ENCODE assay signal across 8 mouse cellular contexts in genomic region chr1:21271343-21272055, GRCm38 (mm10). TPM values are rescaled to one million over a fixed set of nuclear protein-coding genes. Genes with fewer than 3 reads are reported as not detected.
A peak's percentile ranks its signal among the peaks of the same experiment; 100 is the strongest.
DNase-seq lines count a peak whose midpoint lies in the region; ATAC-seq and TF ChIP-seq lines count a peak whose summit lies in the region.

No protein-coding gene starts in this region.

- in situ Hi-C loops in Patski (cut with MboI; ENCODE audit: low pct_unique_long_range_greater_than_20kb), result no loop called here

- 24% methylated on average over 18 of the region's 18 CpGs for whole genome bisulfite sequencing in hindbrain, embryonic 15.5 days

- H3K36me3 ChIP-seq in hindbrain, embryonic 15.5 days, result no peaks in the 10 kb centered on the region

- H3K4me1 ChIP-seq in hindbrain, embryonic 15.5 days (replicated peaks), result no peaks in the 10 kb centered on the region; the same call in 1 of the 2 replicates

- H3K27ac ChIP-seq in hindbrain, embryonic 15.5 days (replicated peaks), result no peak overlapping the region

- POLR2A ChIA-PET in Patski (lab: Charles Lee), result interaction anchor here (0.6 kb wide), 2 partner anchors 16 to 1405 kb away, joined by 3 to 5 read pairs; no protein-coding TSS in a partner anchor

- H3K9me3 ChIP-seq in hindbrain, embryonic 15.5 days, result no peaks in the 10 kb centered on the region

- peak overlapping the region; percentile 54 for H3K4me2 ChIP-seq in hindbrain, embryonic 15.5 days

- peak overlapping the region; percentile 18 for H3K4me3 ChIP-seq in hindbrain, embryonic 15.5 days

- H3K27me3 ChIP-seq in Patski, result peaks cover 8% of the 10 kb centered on the region
- H3K27me3 ChIP-seq in hindbrain, embryonic 15.5 days, result 0 out of 2 replicates have a peak, but pooled peaks cover 2% of the 10 kb centered on the region

- TF ChIP-seq CTCF in Patski (IDR thresholded peaks at IDR 0.05), result peak; percentile 50

- no peak for DNase-seq in Patski (ENCODE audit: low read depth, low spot score)
- DNase-seq in cerebellum, postnatal 10 days, result peak; percentile 87 to 90
- peak; percentile 75 for DNase-seq in gastrocnemius, adult 18-20 months (ENCODE audit: low spot score)
- peak; percentile 56 to 90 for DNase-seq in layer of hippocampus, postnatal 25 days (ENCODE audit: extremely low spot score in 1 of 2, low spot score in 1 of 2)
- DNase-seq in lung, postnatal 25 days (ENCODE audit: low spot score), result peak; percentile 81
- peak; percentile 83 for DNase-seq in retina, embryonic 14.5 days (ENCODE audit: low spot score)
- peak; percentile 85 for DNase-seq in thymus, postnatal 25 days

- CTCF ChIA-PET in Patski (lab: Charles Lee), result interaction anchor here (0.8 to 1.7 kb wide), 6 partner anchors 26 to 105 kb away, joined by 3 to 8 read pairs (median 3); partner anchors contain the start of gene Tmem14a

- H3K9ac ChIP-seq in hindbrain, embryonic 15.5 days, result no peak overlapping the region

- peak; percentile 44 for ATAC-seq in Patski
- peak; percentile 69 for ATAC-seq in hindbrain, embryonic 15.5 days (ENCODE audit: low FRiP score, low read depth)

RNA-seq across cellular contexts. Expression of gene Gsta3, which starts 31.1 kb away (rescaled TPM):
- 3.4 TPM for polyA plus RNA-seq in Patski (2021)
- total RNA-seq in gastrocnemius, adult 18-20 months (2021), result 1 to 10 TPM in 1 of 2 experiments, under 1 TPM in 1; 0.55 to 2.0 TPM
- polyA plus RNA-seq in hindbrain, embryonic 15.5 days (2015; fragmentation: Nextera tagmentation; extraction: Ambion mirVana), result 0.29 and 0.54 TPM in 2 replicates
- total RNA-seq in layer of hippocampus, postnatal 25 days (2021), result 1 to 10 TPM in 1 of 2 experiments, under 1 TPM in 1; 0.92 to 1.1 TPM

RNA-seq across cellular contexts. Expression of gene Tmem14a, which starts 53.1 kb away (rescaled TPM):
- 8.5 TPM for polyA plus RNA-seq in Patski (2021)
- 1 to 10 TPM; 1.2 to 1.4 TPM for total RNA-seq in gastrocnemius, adult 18-20 months (2021)
- polyA plus RNA-seq in hindbrain, embryonic 15.5 days (2015; fragmentation: Nextera tagmentation; extraction: Ambion mirVana), result 19.2 and 20.8 TPM in 2 replicates
- total RNA-seq in layer of hippocampus, postnatal 25 days (2021), result 10 to 100 TPM; 26.3 to 26.8 TPM

Comparison
In these comparisons a context has a peak if more than half of its experiments do, and no peak if none do; other contexts are left out.
1. RNA of gene Tmem14a, which starts 53.1 kb away (total RNA-seq): 26.3 to 26.8 TPM in layer of hippocampus, postnatal 25 days; 1.2 to 1.4 TPM in gastrocnemius, adult 18-20 months; every median in the first group is over 10 times any median in the second.